Mouse (Mus musculus): Measurements from ENCODE around the gene Bahd1.

Bahd1 gene

DNA sequence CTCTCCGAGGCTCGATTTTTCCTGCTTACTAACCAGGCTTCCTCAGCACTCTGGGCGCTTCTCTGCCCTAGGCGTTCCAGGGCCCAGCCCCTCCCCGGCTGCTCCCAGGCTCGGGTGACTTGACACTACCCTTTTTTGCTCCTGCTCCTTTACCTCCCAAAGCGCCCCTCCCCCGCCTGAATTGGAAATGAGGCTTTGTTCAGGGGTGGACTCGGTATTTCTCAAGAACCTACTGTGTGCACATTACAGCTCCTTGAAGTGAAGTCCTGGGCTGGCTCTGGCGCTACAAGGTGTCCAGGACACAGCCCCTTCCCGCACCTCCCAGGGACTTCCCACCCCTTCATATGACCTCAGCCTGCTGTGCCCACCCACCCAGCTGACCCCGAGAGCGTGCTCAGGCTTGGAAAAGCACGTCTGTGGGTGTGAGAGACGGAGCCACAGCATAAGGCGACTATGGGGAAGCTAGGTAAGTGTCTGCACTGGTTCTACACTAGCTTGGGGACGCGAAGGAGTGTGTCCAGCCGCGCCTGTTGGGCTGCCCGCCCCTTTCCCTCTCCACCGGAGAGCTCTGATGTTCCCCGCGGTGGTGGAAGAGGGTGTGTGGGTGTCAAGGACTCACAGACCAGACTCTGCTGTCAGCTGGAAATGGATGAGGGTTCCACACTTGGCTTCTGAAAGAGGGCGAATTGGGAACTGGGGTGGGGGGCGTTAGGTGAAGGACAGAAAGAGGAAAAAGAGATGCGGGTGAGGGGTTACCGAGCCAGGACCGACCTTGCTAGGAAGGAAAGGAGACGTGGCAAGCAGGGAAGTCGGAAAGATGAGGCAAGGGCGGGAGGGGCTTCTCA lies at the start of gene Bahd1:
Gene Bahd1 (plus strand): TSS at position 397 of the 845 bp plus-strand sequence.
- in situ Hi-C loops (cut with MboI, MseI): no loop called here

GRCm38 (mm10) chr2:118851756-118852155 lies 48.4 kb upstream of the Bahd1 start:
- in situ Hi-C loops (cut with MboI, MseI): no loop called here

- in situ Hi-C loops (cut with MboI, MseI): no loop called here
These were observed 38.5 kb upstream of the Bahd1 start, which contains the start of gene Ivd for GRCm38 (mm10) chr2:118861454-118862339. TSS of gene Ivd (plus strand) at chr2:118861954.

GRCm38 (mm10) chr2:118862340-118862675 lies 37.9 kb upstream of the Bahd1 start:
- in situ Hi-C loops (cut with MboI, MseI): no loop called here

GRCm38 (mm10) chr2:118870601-118871000 lies 29.6 kb upstream of the Bahd1 start:
- in situ Hi-C loops (cut with MboI, MseI): no loop called here

DNA sequence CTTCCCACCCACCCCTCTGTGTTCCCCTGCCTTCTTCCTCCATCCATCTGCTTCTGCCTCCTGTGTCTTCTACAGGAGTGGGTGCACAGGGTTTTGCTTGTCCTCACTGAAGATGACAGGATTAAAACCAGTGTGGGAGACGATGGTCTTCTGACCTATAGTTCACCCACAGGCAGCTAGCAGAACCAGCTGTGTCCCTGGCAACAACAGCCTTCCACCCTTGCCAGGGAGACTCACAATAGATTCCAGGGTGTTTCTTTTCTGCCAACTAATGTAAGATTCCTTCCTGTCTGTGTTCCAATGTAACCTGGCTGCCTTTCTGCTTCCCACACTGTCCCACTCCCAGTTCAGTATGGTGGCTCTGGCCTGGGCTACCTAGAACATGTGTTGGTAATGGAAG lies 29.1 kb upstream of the Bahd1 start:
- in situ Hi-C loops (cut with MboI, MseI): no loop called here

DNA sequence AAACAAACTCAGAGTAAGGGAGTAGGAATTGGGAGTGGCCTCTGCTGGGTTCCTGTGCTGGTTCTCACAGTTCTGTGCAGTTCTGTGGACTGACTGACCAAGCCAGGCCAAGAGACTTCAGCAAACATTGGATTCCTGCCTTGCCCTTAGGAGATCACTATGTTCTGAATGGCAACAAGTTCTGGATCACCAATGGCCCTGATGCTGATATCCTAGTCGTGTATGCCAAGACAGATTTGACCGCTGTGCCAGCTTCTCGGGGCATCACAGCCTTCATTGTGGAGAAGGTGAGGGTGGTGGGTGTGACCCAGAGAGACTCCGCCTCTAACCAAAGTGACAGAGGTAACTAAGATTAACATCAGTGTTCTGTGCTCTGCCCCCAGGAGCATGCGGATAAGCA lies 27.2 kb upstream of the Bahd1 start:
- in situ Hi-C loops (cut with MboI, MseI): no loop called here

GRCm38 (mm10) chr2:118873890-118874430 lies 26.2 kb upstream of the Bahd1 start:
- in situ Hi-C loops (cut with MboI, MseI): no loop called here

DNA sequence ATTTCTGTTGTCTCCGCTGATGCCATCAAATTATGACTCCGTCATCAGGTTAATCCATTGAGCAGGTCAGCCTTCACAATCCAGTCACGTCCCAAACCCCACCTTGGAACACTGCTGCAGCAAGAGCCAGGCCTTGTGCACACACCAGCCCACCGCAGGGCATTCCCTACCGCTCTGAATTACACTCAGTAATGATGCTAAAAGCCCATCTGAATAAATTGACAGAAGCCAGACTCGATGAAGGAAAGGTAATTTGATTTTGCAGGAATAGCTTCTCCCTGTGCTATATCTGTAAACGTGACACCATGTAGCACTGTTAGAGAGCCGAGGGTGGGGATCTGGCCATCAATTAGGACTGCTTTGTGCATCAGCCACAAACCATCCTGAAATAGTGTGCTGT lies 24.9 kb upstream of the Bahd1 start:
- in situ Hi-C loops (cut with MboI, MseI): loop anchor here (5.0 kb wide), 3 partner anchors 108 to 238 kb away; partner anchors contain the start of gene Ccdc9b (in 1 of the 2)

GRCm38 (mm10) chr2:118876453-118876852 lies 23.7 kb upstream of the Bahd1 start:
- in situ Hi-C loops (cut with MboI, MseI): loop anchor here (5.0 kb wide), 3 partner anchors 109 to 239 kb away; partner anchors contain the start of gene Ccdc9b (in 1 of the 2)

- in situ Hi-C loops (cut with MboI, MseI): loop anchor here in 1 of 2 experiments (5.0 kb wide), 2 partner anchors 89 to 164 kb away; no protein-coding TSS in a partner anchor
These were observed 19.2 kb upstream of the Bahd1 start for GRCm38 (mm10) chr2:118881019-118881418.

DNA sequence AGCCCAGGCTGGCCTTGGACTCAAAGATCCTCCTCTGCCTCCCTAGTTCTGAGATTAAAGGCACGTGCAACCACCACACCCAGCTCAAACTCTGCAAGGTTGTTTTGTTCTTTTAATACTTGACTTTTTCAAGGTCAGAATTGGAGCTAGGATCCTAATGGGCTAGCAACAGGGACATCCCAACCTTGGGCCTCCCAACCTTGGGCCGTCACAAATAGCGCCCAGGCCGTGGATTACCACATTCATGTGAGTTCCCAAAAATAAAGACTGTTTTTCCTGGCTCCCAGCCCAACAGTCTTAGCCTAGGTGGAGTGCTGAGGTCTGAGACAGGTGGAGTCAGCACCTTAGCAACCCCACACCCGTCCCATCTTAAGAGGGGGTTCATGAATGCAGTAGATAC lies 18.2 kb upstream of the Bahd1 start:
- in situ Hi-C loops (cut with MboI, MseI): loop anchor here in 1 of 2 experiments (5.0 kb wide), 2 partner anchors 90 to 165 kb away; no protein-coding TSS in a partner anchor

GRCm38 (mm10) chr2:118882840-118883679 lies 17.1 kb upstream of the Bahd1 start:
- in situ Hi-C loops (cut with MboI, MseI): loop anchor here in 1 of 2 experiments (5.0 kb wide), 2 partner anchors 91 to 166 kb away; no protein-coding TSS in a partner anchor

DNA sequence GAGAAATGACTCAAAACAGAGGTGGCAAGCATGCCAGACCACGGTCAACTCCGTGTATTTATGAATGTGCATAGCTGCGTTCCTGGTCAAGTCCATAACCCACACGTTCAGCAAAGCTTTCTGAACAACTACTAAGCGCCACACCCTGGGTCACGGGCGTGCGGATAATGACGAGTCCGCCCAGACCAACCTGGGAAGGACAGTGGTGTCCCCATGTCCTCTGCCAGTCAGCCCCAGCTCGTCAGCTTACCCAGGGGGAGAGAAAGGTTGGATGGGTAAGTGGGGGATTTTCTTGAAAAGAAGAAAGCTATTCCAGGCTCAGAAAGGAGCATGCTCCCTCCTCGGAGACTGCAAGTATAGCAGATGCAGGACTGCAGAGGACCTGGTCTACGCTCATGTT lies 12.7 kb upstream of the Bahd1 start:
- in situ Hi-C loops (cut with MboI, MseI): no loop called here

- in situ Hi-C loops (cut with MboI, MseI): no loop called here
These were observed 12.2 kb upstream of the Bahd1 start for GRCm38 (mm10) chr2:118887845-118888548.

GRCm38 (mm10) chr2:118891173-118891572 lies 9.0 kb upstream of the Bahd1 start:
- in situ Hi-C loops (cut with MboI, MseI): no loop called here

DNA sequence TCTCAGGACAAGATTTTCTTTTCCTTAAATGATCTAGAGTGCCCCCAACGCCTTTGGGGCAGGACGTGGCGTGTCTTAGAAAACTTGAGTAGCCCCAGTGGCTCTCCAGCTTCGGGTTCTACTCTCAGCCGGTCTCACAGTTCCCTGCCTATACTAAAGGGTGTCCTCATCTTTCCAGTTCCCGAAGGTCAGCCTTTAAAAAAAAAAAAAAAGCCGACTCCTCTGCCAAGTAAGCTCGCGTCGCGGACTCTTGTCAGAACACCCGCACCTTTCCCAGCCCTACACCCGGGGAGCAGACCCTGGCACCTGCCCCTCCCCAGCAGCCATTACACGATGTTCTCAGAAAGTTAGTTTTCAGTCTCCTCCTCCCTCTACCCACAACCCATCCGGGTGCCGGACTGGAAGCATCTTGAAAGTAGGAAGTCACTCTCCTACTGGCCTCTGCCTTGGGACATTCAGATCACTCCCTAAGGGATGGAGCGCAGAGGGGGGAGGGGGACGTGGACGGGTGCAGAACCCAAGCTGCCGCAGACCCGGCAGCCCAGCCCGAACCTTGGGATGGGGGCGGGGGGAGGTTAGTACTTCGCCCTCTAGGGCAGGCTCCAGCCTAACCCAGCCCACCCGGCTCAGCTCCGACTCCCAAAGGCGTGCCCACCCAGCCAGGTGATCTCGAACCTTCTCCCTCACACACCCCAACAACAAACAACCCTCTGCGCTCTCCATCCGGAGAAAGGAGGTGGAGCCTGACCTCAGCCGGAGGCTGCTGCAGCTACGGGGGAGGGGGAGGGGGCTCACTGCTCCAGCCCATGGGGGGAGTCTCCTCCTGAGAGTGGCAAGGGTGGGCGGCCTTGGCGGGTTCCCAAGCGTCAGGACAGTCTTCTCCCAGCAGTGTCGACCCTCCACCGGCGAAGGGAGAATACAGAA lies 3.9 kb upstream of the Bahd1 start:
- in situ Hi-C loops (cut with MboI, MseI): no loop called here

GRCm38 (mm10) chr2:118896914-118897291 lies 3.3 kb upstream of the Bahd1 start:
- in situ Hi-C loops (cut with MboI, MseI): no loop called here

- in situ Hi-C loops (cut with MboI, MseI): no loop called here
These were observed 2.8 kb upstream of the Bahd1 start for GRCm38 (mm10) chr2:118897392-118897791.

Measured in T-helper 17 cell (primary cell).